8 mouse cellular contexts compared by ENCODE assay signal in genomic region chr11:117890519-117891282, GRCm38 (mm10). TPM values are rescaled to one million over a fixed set of nuclear protein-coding genes. Genes with fewer than 3 reads are reported as not detected.
DNase-seq lines count a peak whose midpoint lies in the region; ATAC-seq and TF ChIP-seq lines count a peak whose summit lies in the region.

No protein-coding gene starts in this region.

- 25% methylated on average over 13 of the region's 13 CpGs for WGBS in lung, embryonic 14.5 days
- 14% methylated on average over 13 of the region's 13 CpGs for WGBS in embryonic facial prominence, embryonic 11.5 days
- 40% methylated on average over 13 of the region's 13 CpGs for WGBS in intestine, embryonic 16.5 days
- 17% methylated on average over 13 of the region's 13 CpGs for WGBS in midbrain, embryonic 11.5 days

- no peak overlapping the region for H3K4me3 ChIP-seq in lung, embryonic 14.5 days (ENCODE audit: low read depth, low read length)
- no peak overlapping the region for H3K4me3 ChIP-seq in embryonic facial prominence, embryonic 11.5 days (ENCODE audit: low read depth, low read length)
- H3K4me3 ChIP-seq in intestine, embryonic 16.5 days (ENCODE audit: low read length): no peak overlapping the region
- no peak overlapping the region for H3K4me3 ChIP-seq in midbrain, embryonic 11.5 days (ENCODE audit: low read depth, low read length)

- ATAC-seq in lung, embryonic 14.5 days (ENCODE audit: insufficient read depth): no peak
- ATAC-seq in embryonic facial prominence, embryonic 11.5 days (replicated peaks; ENCODE audit: insufficient number of reproducible peaks, low FRiP score, low TSS enrichment, low read depth): peak; percentile 61
- peak; percentile 28; the same call in 1 of the 2 replicates for ATAC-seq in intestine, embryonic 16.5 days
- ATAC-seq in midbrain, embryonic 11.5 days (ENCODE audit: low FRiP score): peak; percentile 41; the same call in 1 of the 2 replicates

- no peaks in the 10 kb centered on the region for H3K36me3 ChIP-seq in lung, embryonic 14.5 days (ENCODE audit: insufficient read depth)
- no peaks in the 10 kb centered on the region for H3K36me3 ChIP-seq in embryonic facial prominence, embryonic 11.5 days (replicated peaks; ENCODE audit: control insufficient read depth, insufficient read depth, low read depth, low read length)
- H3K36me3 ChIP-seq in intestine, embryonic 16.5 days (ENCODE audit: control insufficient read depth, insufficient read depth, low read length): no peaks in the 10 kb centered on the region
- no peaks in the 10 kb centered on the region for H3K36me3 ChIP-seq in midbrain, embryonic 11.5 days (ENCODE audit: control insufficient read depth, insufficient read depth, low read length)

- peaks cover 19% of the 10 kb centered on the region for H3K4me1 ChIP-seq in lung, embryonic 14.5 days (ENCODE audit: insufficient read depth)
- H3K4me1 ChIP-seq in embryonic facial prominence, embryonic 11.5 days (ENCODE audit: control insufficient read depth, insufficient read depth, low read length): peaks cover 25% of the 10 kb centered on the region
- H3K4me1 ChIP-seq in intestine, embryonic 16.5 days (ENCODE audit: control insufficient read depth, insufficient read depth, low read length): peaks cover 34% of the 10 kb centered on the region
- H3K4me1 ChIP-seq in midbrain, embryonic 11.5 days (ENCODE audit: control insufficient read depth, insufficient read depth, low read length): peaks cover 34% of the 10 kb centered on the region

- H3K4me2 ChIP-seq in lung, embryonic 14.5 days: peak overlapping the region; percentile 16
- no peak overlapping the region for H3K4me2 ChIP-seq in embryonic facial prominence, embryonic 11.5 days (ENCODE audit: low read depth, low read length)
- H3K4me2 ChIP-seq in intestine, embryonic 16.5 days (ENCODE audit: low read depth, low read length): peak overlapping the region; percentile 56; the same call in 1 of the 2 replicates
- H3K4me2 ChIP-seq in midbrain, embryonic 11.5 days: no peak overlapping the region

- peak; percentile 57 for DNase-seq in lung, embryonic 14.5 days
- no peak for DNase-seq in lung, postnatal 14 days
- peak; percentile 33 for DNase-seq in embryonic facial prominence, embryonic 11.5 days (ENCODE audit: low spot score)
- DNase-seq in midbrain, embryonic 11.5 days (ENCODE audit: low spot score, missing footprints): no peak
- DNase-seq in layer of hippocampus, postnatal 25 days (ENCODE audit: extremely low spot score in 1 of 2, low spot score in 1 of 2): no peak
- DNase-seq in layer of hippocampus, adult 18-20 months (ENCODE audit: low spot score in 2 of 2): no peak
- DNase-seq in right cerebral cortex, adult 2 months (ENCODE audit: low spot score in 2 of 2): no peak

- no peak overlapping the region for H3K9ac ChIP-seq in lung, embryonic 14.5 days
- H3K9ac ChIP-seq in embryonic facial prominence, embryonic 11.5 days (replicated peaks; ENCODE audit: low read length): no peak overlapping the region
- H3K9ac ChIP-seq in intestine, embryonic 16.5 days (ENCODE audit: low read depth, low read length): peak overlapping the region; percentile 60
- 0 out of 2 replicates have a peak overlapping the region, but pooled peaks have one; percentile 21 for H3K9ac ChIP-seq in midbrain, embryonic 11.5 days (ENCODE audit: low read length)

- no peaks in the 10 kb centered on the region for H3K9me3 ChIP-seq in lung, embryonic 14.5 days (ENCODE audit: low read depth, low read length)
- no peaks in the 10 kb centered on the region for H3K9me3 ChIP-seq in embryonic facial prominence, embryonic 11.5 days (replicated peaks; ENCODE audit: control insufficient read depth, low read length)
- no peaks in the 10 kb centered on the region for H3K9me3 ChIP-seq in intestine, embryonic 16.5 days (ENCODE audit: control insufficient read depth, low read length)
- H3K9me3 ChIP-seq in midbrain, embryonic 11.5 days (ENCODE audit: control insufficient read depth, low read length): no peaks in the 10 kb centered on the region

- peak; percentile 35; the same call in 1 of the 2 replicates for TF ChIP-seq CTCF in lung, embryonic 14.5 days (IDR thresholded peaks at IDR 0.05; ENCODE audit: low read depth)

- H3K27ac ChIP-seq in lung, embryonic 14.5 days (ENCODE audit: low read depth): no peak overlapping the region
- H3K27ac ChIP-seq in embryonic facial prominence, embryonic 11.5 days (replicated peaks; ENCODE audit: low read depth, low read length): no peak overlapping the region
- H3K27ac ChIP-seq in intestine, embryonic 16.5 days (ENCODE audit: low read length): peak overlapping the region; percentile 1; the same call in 1 of the 2 replicates
- H3K27ac ChIP-seq in midbrain, embryonic 11.5 days (ENCODE audit: low read depth, low read length): no peak overlapping the region

- 0 out of 2 replicates have a peak, but pooled peaks cover 7% of the 10 kb centered on the region for H3K27me3 ChIP-seq in lung, embryonic 14.5 days (ENCODE audit: insufficient read depth, low read length)
- peaks cover 13% of the 10 kb centered on the region for H3K27me3 ChIP-seq in embryonic facial prominence, embryonic 11.5 days (ENCODE audit: control insufficient read depth, insufficient read depth, low read length)
- no peaks in the 10 kb centered on the region for H3K27me3 ChIP-seq in intestine, embryonic 16.5 days (replicated peaks; ENCODE audit: control insufficient read depth, insufficient read depth, low read length)
- peaks cover 5% of the 10 kb centered on the region for H3K27me3 ChIP-seq in midbrain, embryonic 11.5 days (ENCODE audit: control insufficient read depth, insufficient read depth, low read length)

RNA-seq across cellular contexts. Expression of gene Tha1, which starts 17.4 kb away (rescaled TPM):
- polyA plus RNA-seq in lung, embryonic 14.5 days (2014; fragmentation: Nextera tagmentation; extraction: Ambion mirVana): 3.4 and 3.7 TPM in 2 replicates
- polyA plus RNA-seq in embryonic facial prominence, embryonic 11.5 days (2014; fragmentation: Nextera tagmentation; extraction: Ambion mirVana): 1.9 and 2.1 TPM in 2 replicates
- polyA plus RNA-seq in intestine, embryonic 16.5 days (2015; fragmentation: Nextera tagmentation; extraction: Ambion mirVana): 12.2 and 13.7 TPM in 2 replicates
- 1.7 and 2.4 TPM in 2 replicates for polyA plus RNA-seq in midbrain, embryonic 11.5 days (2014; fragmentation: Nextera tagmentation; extraction: Ambion mirVana)
- 1 to 10 TPM; 4.2 TPM for total RNA-seq in layer of hippocampus, postnatal 25 days (2021)
- total RNA-seq in layer of hippocampus, adult 18-20 months (2021): 1 to 10 TPM; 2.8 to 3.0 TPM

RNA-seq across cellular contexts. Expression of gene Tmem235, which starts 30.1 kb away (rescaled TPM):
- polyA plus RNA-seq in lung, embryonic 14.5 days (2014; fragmentation: Nextera tagmentation; extraction: Ambion mirVana): not detected in 2 replicates
- not detected in 2 replicates for polyA plus RNA-seq in embryonic facial prominence, embryonic 11.5 days (2014; fragmentation: Nextera tagmentation; extraction: Ambion mirVana)
- 0.07 TPM in 1 of 2 replicates, not detected in the other for polyA plus RNA-seq in intestine, embryonic 16.5 days (2015; fragmentation: Nextera tagmentation; extraction: Ambion mirVana)
- polyA plus RNA-seq in midbrain, embryonic 11.5 days (2014; fragmentation: Nextera tagmentation; extraction: Ambion mirVana): not detected in 2 replicates
- not detected for total RNA-seq in layer of hippocampus, postnatal 25 days (2021)
- not detected for total RNA-seq in layer of hippocampus, adult 18-20 months (2021)

RNA-seq across cellular contexts. Expression of gene Birc5, which starts 41.6 kb away (rescaled TPM):
- polyA plus RNA-seq in lung, embryonic 14.5 days (2014; fragmentation: Nextera tagmentation; extraction: Ambion mirVana): 395 and 399 TPM in 2 replicates
- 416 and 441 TPM in 2 replicates for polyA plus RNA-seq in embryonic facial prominence, embryonic 11.5 days (2014; fragmentation: Nextera tagmentation; extraction: Ambion mirVana)
- polyA plus RNA-seq in intestine, embryonic 16.5 days (2015; fragmentation: Nextera tagmentation; extraction: Ambion mirVana): 259 and 306 TPM in 2 replicates
- polyA plus RNA-seq in midbrain, embryonic 11.5 days (2014; fragmentation: Nextera tagmentation; extraction: Ambion mirVana): 346 and 363 TPM in 2 replicates
- 1 to 10 TPM; 1.2 to 1.3 TPM for total RNA-seq in layer of hippocampus, postnatal 25 days (2021)
- total RNA-seq in layer of hippocampus, adult 18-20 months (2021): 1 to 10 TPM in 1 of 2 experiments, under 1 TPM in 1; 0.82 to 1.1 TPM

Comparison
In these comparisons a context has a peak if more than half of its experiments do, and no peak if none do; other contexts are left out.
1. DNase-seq: peak in lung, embryonic 14.5 days (single experiment) and embryonic facial prominence, embryonic 11.5 days (single experiment); none in lung, postnatal 14 days (single experiment), midbrain, embryonic 11.5 days (single experiment), layer of hippocampus, postnatal 25 days (0 of 2), layer of hippocampus, adult 18-20 months (0 of 2) and right cerebral cortex, adult 2 months (0 of 2).
2. H3K4me2 ChIP-seq: peak in lung, embryonic 14.5 days (single experiment) and intestine, embryonic 16.5 days (single experiment); none in embryonic facial prominence, embryonic 11.5 days (single experiment) and midbrain, embryonic 11.5 days (single experiment).
3. H3K9ac ChIP-seq: peak in intestine, embryonic 16.5 days (single experiment) and midbrain, embryonic 11.5 days (single experiment); none in lung, embryonic 14.5 days (single experiment) and embryonic facial prominence, embryonic 11.5 days (single experiment).